Mouse (Mus musculus) urinary bladder, adult 2 months (tissue): Measurements from ENCODE around the gene Spsb3. TPM values are rescaled to one million over a fixed set of nuclear protein-coding genes. Genes with fewer than 3 reads are reported as not detected.

Experiments used
- DNase-seq: peaks from one replicate; pipeline ENCODE4 v3.0.0; 2022; ENCODE audit warnings: low spot score
- polyA plus RNA-seq: library from polyadenylated mRNA; depleted of rRNA; stranded (reverse); fragments of >200 nt; gene quantifications from 2 replicates; pipeline ENCODE4 v1.2.3, GENCODE M21; 2012

Gene Spsb3
- polyA plus RNA-seq, 1 experiment: 34.8 TPM

- no peak for DNase-seq
Observed at GRCm38 (mm10) chr17:24895571-24896240, 9.3 kb downstream of the Spsb3 start.

GRCm38 (mm10) chr17:24896241-24896992 lies 10.0 kb downstream of the Spsb3 start, which contains the start of gene Nme3:
Gene Nme3 (plus strand): TSS chr17:24896500.
- peak; percentile 54 for DNase-seq

GRCm38 (mm10) chr17:24896993-24897269 lies 10.5 kb downstream of the Spsb3 start:
- DNase-seq: no peak

GRCm38 (mm10) chr17:24897600-24897999 lies 11.2 kb downstream of the Spsb3 start:
- DNase-seq: no peak

GRCm38 (mm10) chr17:24898041-24898854 lies 11.8 kb downstream of the Spsb3 start:
- no peak for DNase-seq

GRCm38 (mm10) chr17:24899153-24899552 lies 12.7 kb downstream of the Spsb3 start:
- DNase-seq: no peak

- DNase-seq: no peak
Observed at GRCm38 (mm10) chr17:24900014-24900413, 13.6 kb downstream of the Spsb3 start.

- no peak for DNase-seq
Observed at GRCm38 (mm10) chr17:24902124-24902523, 15.7 kb downstream of the Spsb3 start.

GRCm38 (mm10) chr17:24902671-24903474 lies 16.4 kb downstream of the Spsb3 start:
- DNase-seq: no peak

- DNase-seq: no peak
Observed at GRCm38 (mm10) chr17:24903767-24904166, 17.3 kb downstream of the Spsb3 start.

- DNase-seq: no peak
Observed at GRCm38 (mm10) chr17:24907591-24907990, 21.1 kb downstream of the Spsb3 start.

GRCm38 (mm10) chr17:24913984-24914383 lies 27.5 kb downstream of the Spsb3 start:
- DNase-seq: no peak

- DNase-seq: no peak
Observed at GRCm38 (mm10) chr17:24923246-24923645, 36.8 kb downstream of the Spsb3 start.

- DNase-seq: no peak
Observed at GRCm38 (mm10) chr17:24929506-24929905, 43.1 kb downstream of the Spsb3 start.

- DNase-seq: no peak
Observed at GRCm38 (mm10) chr17:24932431-24932830, 46.0 kb downstream of the Spsb3 start.

GRCm38 (mm10) chr17:24933163-24933562 lies 46.7 kb downstream of the Spsb3 start:
- no peak for DNase-seq

GRCm38 (mm10) chr17:24934926-24935325 lies 48.5 kb downstream of the Spsb3 start:
- DNase-seq: no peak

GRCm38 (mm10) chr17:24935666-24936065 lies 49.2 kb downstream of the Spsb3 start:
- DNase-seq: no peak

GRCm38 (mm10) chr17:24936259-24937237 lies 50.1 kb downstream of the Spsb3 start, which contains the start of gene Mapk8ip3:
Gene Mapk8ip3 (minus strand): TSS chr17:24936977.
- peak; percentile 91 for DNase-seq

- no peak for DNase-seq
Observed at GRCm38 (mm10) chr17:24937266-24937665, 50.8 kb downstream of the Spsb3 start.
